Mouse (Mus musculus) midbrain, embryonic 14.5 days (tissue): Measurements from ENCODE around the gene Pam. TPM values are rescaled to one million over a fixed set of nuclear protein-coding genes. Genes with fewer than 3 reads are reported as not detected.

ENCODE experiments used
- ATAC-seq: fragments of 200-750 bp; cut with Nextera tagmentation; 2 replicates; pipeline ENCODE4 v1.8.0; 2017; ENCODE audit warnings: moderate number of reproducible peaks, moderate library complexity; ENCODE audit not compliant: low FRiP score, low TSS enrichment
- DNase-seq: peaks from one replicate; pipeline ENCODE4 v3.0.0-alpha.2; 2015
- H3K27ac ChIP-seq: fragments of 300-500 bp; sonication (generic); replicated peaks from 2 replicates; pipeline ENCODE4 v1.5.1; 2014; ENCODE audit warnings: mild to moderate bottlenecking, low read depth, low read length, moderate library complexity
- H3K27me3 ChIP-seq: fragments of 300-500 bp; sonication (generic); 2 replicates; pipeline ENCODE4 v1.6.1; 2014; ENCODE audit warnings: low read length, control low read depth, mixed read lengths; ENCODE audit not compliant: control insufficient read depth, insufficient read depth
- H3K36me3 ChIP-seq: fragments of 300-500 bp; sonication (generic); 2 replicates; pipeline ENCODE4 v1.6.1; 2014; ENCODE audit warnings: low read length, control low read depth; ENCODE audit not compliant: control insufficient read depth, insufficient read depth
- H3K4me1 ChIP-seq: fragments of 300-500 bp; sonication (generic); 2 replicates; pipeline ENCODE4 v1.6.1; 2014; ENCODE audit warnings: mild to moderate bottlenecking, antibody characterized with exemption, low read length, control low read depth; ENCODE audit not compliant: control insufficient read depth, insufficient read depth
- H3K4me2 ChIP-seq: fragments of 300-500 bp; sonication (generic); 2 replicates; pipeline ENCODE4 v1.6.1; 2014; ENCODE audit warnings: mild to moderate bottlenecking, low read length, moderate library complexity
- H3K4me3 ChIP-seq: fragments of 300-500 bp; sonication (generic); replicated peaks from 2 replicates; pipeline ENCODE4 v1.5.1; 2014; ENCODE audit warnings: low read depth, low read length
- H3K9ac ChIP-seq: fragments of 300-500 bp; sonication (generic); replicated peaks from 2 replicates; pipeline ENCODE4 v1.6.1; 2014; ENCODE audit warnings: mild to moderate bottlenecking, low read length, moderate library complexity
- H3K9me3 ChIP-seq: fragments of 300-500 bp; sonication (generic); 2 replicates; pipeline ENCODE4 v1.6.1; 2016; ENCODE audit warnings: low read length, control low read depth, mixed read lengths; ENCODE audit not compliant: control insufficient read depth
- WGBS: fragments of 180-500 bp; shearing (Covaris S2); extraction: QIAGEN DNeasy Blood & Tissue Kit; methylation state at CpG from one replicate; pipeline ENCODE4 v1.1.7; 2014; 5-methylcytosine and 5-hydroxymethylcytosine counted together
- polyA plus RNA-seq: library from polyadenylated mRNA; unstranded; fragments of >200 nt; fragmentation: Nextera tagmentation; extraction: Ambion mirVana; gene quantifications from 2 replicates; pipeline ENCODE4 v1.2.1, GENCODE M21; 2014

The Pam gene
- polyA plus RNA-seq, 1 experiment from 2014 or later = 47.2 TPM

DNA sequence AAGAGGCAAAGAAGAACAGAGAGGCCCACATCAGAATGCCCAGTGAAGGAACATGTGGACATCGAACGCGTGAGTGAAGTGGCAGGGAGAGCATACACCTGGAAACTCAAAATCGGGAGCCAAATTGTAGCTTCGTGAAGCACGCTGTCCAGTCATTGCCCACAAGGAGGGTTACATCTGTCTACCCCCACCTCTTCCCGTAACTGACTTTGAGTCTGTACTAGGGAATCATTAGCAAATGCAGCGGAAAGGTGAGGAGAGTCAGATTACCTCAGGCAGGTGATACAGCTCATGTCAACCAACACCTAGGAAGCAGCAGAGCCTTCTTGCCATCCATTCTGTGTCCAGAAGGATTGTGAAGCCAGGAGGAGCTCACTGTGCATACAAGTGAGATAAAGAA, 39.9 kb downstream of the Pam start:
- ATAC-seq = no peak
- no peaks in the 10 kb centered on the region for H3K36me3 ChIP-seq
- H3K4me1 ChIP-seq = peaks cover 12% of the 10 kb centered on the region; the same call in 1 of the 2 replicates
- no peaks in the 10 kb centered on the region for H3K9me3 ChIP-seq
- H3K4me3 ChIP-seq = no peak overlapping the region
- H3K27ac ChIP-seq = no peak overlapping the region
- H3K27me3 ChIP-seq = no peaks in the 10 kb centered on the region
- DNase-seq = no peak
- H3K9ac ChIP-seq = no peak overlapping the region
- H3K4me2 ChIP-seq = no peak overlapping the region
- WGBS = 94% methylated on average over 8 of the region's 8 CpGs

DNA sequence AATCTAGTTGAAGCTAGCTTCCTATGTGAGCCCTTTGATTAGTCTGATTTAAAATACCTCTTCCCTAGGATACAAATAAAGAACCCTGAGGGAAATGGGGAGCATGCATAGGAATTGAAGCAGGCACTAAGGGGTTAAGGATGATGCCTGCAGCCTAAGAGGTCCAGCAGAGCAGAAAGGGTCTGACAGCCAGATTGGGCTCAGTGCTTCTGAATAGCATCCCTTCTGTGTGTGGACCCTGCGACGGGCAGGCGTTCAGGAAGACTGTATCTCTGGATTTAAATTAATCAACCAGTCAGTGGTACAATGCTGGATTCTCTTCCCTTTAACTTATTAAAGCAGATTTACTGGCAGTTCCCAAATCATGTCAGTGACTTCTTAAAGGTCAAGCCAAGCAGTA, 41.5 kb downstream of the Pam start:
- H3K9ac ChIP-seq = no peak overlapping the region
- H3K4me3 ChIP-seq = no peak overlapping the region
- H3K27ac ChIP-seq = peak overlapping the region; percentile 50; the same call in 1 of the 2 replicates
- no peak overlapping the region for H3K4me2 ChIP-seq
- no peaks in the 10 kb centered on the region for H3K36me3 ChIP-seq
- H3K27me3 ChIP-seq = no peaks in the 10 kb centered on the region
- peaks cover 15% of the 10 kb centered on the region for H3K4me1 ChIP-seq
- ATAC-seq (peak; percentile 65; the same call in 1 of the 2 replicates), DNase-seq (peak; percentile 64)
- WGBS = 4% methylated on average over 3 of the region's 3 CpGs
- H3K9me3 ChIP-seq = no peaks in the 10 kb centered on the region

DNA sequence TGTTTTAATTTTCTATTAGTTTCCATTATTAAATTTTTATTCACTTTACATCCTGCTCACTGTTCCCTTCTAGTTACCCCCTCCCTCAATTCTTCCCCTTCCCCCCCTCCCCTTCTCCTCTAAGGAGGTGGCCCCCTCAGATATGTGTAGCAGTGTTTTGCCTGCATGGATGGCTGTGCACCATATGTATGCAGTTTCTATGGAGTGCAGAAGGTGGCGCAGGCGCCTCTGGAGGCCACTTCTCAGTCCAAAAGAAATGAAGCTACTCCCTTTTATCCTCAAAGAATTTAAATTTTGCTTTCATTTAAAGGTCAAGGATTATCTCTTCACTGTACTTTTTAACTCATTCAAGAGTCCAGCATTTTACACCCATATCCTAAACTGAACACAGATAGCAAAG, 42.0 kb downstream of the Pam start:
- Histone ChIP-seq H3K4me1 (peaks cover 21% of the 10 kb centered on the region), H3K27ac (no peak overlapping the region), H3K9ac (no peak overlapping the region), H3K36me3 (no peaks in the 10 kb centered on the region), H3K27me3 (no peaks in the 10 kb centered on the region), H3K4me2 (no peak overlapping the region), H3K9me3 (no peaks in the 10 kb centered on the region), H3K4me3 (no peak overlapping the region)
- peak; percentile 46 for DNase-seq
- no peak for ATAC-seq
- WGBS = 26% methylated on average over 2 of the region's 2 CpGs

DNA sequence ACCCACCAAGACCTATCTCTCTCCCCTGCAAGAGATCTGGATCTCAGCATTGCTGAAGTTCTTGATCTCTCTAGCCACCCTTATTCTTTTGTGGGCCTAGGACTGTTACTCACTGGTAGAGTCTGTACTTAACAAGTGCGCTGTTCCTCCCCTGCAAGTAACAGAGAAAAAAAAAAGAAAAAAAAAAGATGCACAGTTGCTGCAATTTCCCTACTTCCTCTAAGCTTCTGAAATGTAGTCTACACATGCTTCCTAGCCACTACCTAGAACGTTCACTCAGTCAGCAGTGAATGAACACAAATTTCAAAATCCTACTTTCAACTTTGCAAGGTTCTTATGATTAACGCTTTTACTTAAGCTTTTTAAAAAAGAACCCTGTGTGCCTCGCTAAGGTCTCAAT, 42.7 kb downstream of the Pam start:
- no peaks in the 10 kb centered on the region for H3K9me3 ChIP-seq
- DNase-seq = no peak
- H3K9ac ChIP-seq = no peak overlapping the region
- H3K27me3 ChIP-seq = no peaks in the 10 kb centered on the region
- H3K4me3 ChIP-seq = no peak overlapping the region
- no peak overlapping the region for H3K4me2 ChIP-seq
- H3K27ac ChIP-seq = no peak overlapping the region
- ATAC-seq = no peak
- WGBS = 89% methylated on average over 4 of the region's 4 CpGs
- H3K36me3 ChIP-seq = no peaks in the 10 kb centered on the region
- peaks cover 27% of the 10 kb centered on the region for H3K4me1 ChIP-seq

GRCm38 (mm10) chr1:98051039-98051438, 44.4 kb downstream of the Pam start:
- no peaks in the 10 kb centered on the region for H3K9me3 ChIP-seq
- H3K9ac ChIP-seq = no peak overlapping the region
- no peaks in the 10 kb centered on the region for H3K36me3 ChIP-seq
- H3K27me3 ChIP-seq = no peaks in the 10 kb centered on the region
- no peak overlapping the region for H3K27ac ChIP-seq
- H3K4me1 ChIP-seq = peaks cover 26% of the 10 kb centered on the region
- 49% methylated on average over 3 of the region's 3 CpGs for WGBS
- DNase-seq (no peak), ATAC-seq (no peak)
- no peak overlapping the region for H3K4me2 ChIP-seq
- H3K4me3 ChIP-seq = no peak overlapping the region

DNA sequence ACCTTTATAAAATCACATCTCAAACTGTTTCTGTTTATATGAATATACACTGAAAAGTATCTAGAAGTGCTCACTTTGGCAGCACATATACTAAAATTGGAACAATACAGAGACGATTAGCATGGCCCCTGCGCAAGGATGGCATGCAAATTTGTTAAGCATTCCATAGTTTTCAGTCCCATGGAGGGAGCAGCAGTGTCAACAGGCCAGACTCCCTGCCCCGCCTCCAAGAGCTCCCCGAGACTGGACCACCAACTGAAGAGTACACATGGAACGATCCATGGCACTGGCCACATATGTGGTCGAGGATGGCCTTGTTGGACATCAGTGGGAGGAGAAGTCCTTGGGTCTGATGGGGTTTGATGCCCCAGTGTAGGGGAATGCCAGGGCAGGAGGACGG, 45.7 kb downstream of the Pam start:
- Histone ChIP-seq H3K27ac (no peak overlapping the region), H3K4me1 (peaks cover 25% of the 10 kb centered on the region), H3K9me3 (no peaks in the 10 kb centered on the region), H3K4me2 (no peak overlapping the region), H3K27me3 (no peaks in the 10 kb centered on the region), H3K4me3 (no peak overlapping the region), H3K36me3 (no peaks in the 10 kb centered on the region), H3K9ac (no peak overlapping the region)
- WGBS = 70% methylated on average over 7 of the region's 7 CpGs
- no peak for DNase-seq
- ATAC-seq = no peak

DNA sequence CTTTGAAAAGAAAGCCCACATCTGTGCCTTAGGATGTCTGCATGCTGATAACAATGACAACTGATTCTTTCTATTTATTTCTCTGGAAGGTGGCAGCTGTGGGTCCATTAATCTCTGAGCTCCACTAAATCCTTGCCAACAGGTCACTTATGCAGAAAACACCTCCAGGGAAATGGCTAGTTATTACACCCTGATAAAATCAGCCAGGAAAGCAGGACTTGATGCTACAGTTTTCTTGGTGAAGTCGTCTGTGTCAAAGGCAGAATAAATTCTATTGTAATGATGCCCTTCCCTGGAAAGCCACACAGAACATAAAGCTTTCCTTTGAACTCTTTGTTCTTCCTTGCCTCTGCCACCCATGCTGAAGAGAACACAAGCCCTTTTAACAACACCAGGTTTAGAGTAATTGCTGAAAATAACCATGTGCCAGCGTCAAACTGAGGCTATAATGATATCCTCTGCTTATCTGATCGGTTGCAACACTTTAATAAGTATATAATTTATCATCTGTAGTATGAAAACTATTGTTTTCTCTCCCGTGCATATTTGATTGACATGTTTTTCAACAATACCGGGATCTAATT, 47.1 kb downstream of the Pam start:
- H3K4me1 ChIP-seq = peaks cover 21% of the 10 kb centered on the region
- peak overlapping the region; percentile 47 for H3K4me2 ChIP-seq
- H3K36me3 ChIP-seq = no peaks in the 10 kb centered on the region
- H3K9ac ChIP-seq = peak overlapping the region; percentile 32; the same call in 1 of the 2 replicates
- no peaks in the 10 kb centered on the region for H3K27me3 ChIP-seq
- ATAC-seq = peak; percentile 63; the same call in 1 of the 2 replicates
- H3K4me3 ChIP-seq = no peak overlapping the region
- DNase-seq = peak; percentile 74
- 8% methylated on average over 5 of the region's 5 CpGs for WGBS
- H3K27ac ChIP-seq = peak overlapping the region; percentile 90
- H3K9me3 ChIP-seq = no peaks in the 10 kb centered on the region

GRCm38 (mm10) chr1:98047284-98048217, 47.9 kb downstream of the Pam start:
- Histone ChIP-seq H3K4me2 (peak overlapping the region; percentile 47), H3K27ac (peak overlapping the region; percentile 90), H3K4me1 (peaks cover 21% of the 10 kb centered on the region), H3K4me3 (peak overlapping the region; percentile 16), H3K36me3 (no peaks in the 10 kb centered on the region), H3K9me3 (no peaks in the 10 kb centered on the region), H3K27me3 (no peaks in the 10 kb centered on the region), H3K9ac (peak overlapping the region; percentile 32; the same call in 1 of the 2 replicates)
- peak; percentile 89 for ATAC-seq
- WGBS = 16% methylated on average over 10 of the region's 10 CpGs
- peak; percentile 86 for DNase-seq
